Mouse (Mus musculus): Measurements from ENCODE around the gene Nell2. TPM values are rescaled to one million over a fixed set of nuclear protein-coding genes. Genes with fewer than 3 reads are reported as not detected.
A peak's percentile ranks its signal among the peaks of the same experiment; 100 is the strongest.
"Not testable (repeated sequence)": the region's sequence is repeated elsewhere in the genome, so short reads cannot be mapped to it uniquely, and the experiment has no call there.

Nell2 gene
- polyA plus RNA-seq, 1 experiment from 2014 or later, result 115 TPM

GRCm38 (mm10) chr15:95525997-95526396, 2.4 kb downstream of the Nell2 start:
- 9% methylated on average over 5 of the region's 5 CpGs for WGBS
- no peak for ATAC-seq (ENCODE audit: low FRiP score)
- Histone ChIP-seq H3K27me3 (peaks cover 6% of the 10 kb centered on the region; the same call in 1 of the 2 replicates), H3K4me3 (peak overlapping the region; percentile 85), H3K4me1 (peaks cover 11% of the 10 kb centered on the region), H3K9me3 (replicated peaks) (no peaks in the 10 kb centered on the region), H3K27ac (no peak overlapping the region), H3K36me3 (no peaks in the 10 kb centered on the region), H3K9ac (peak overlapping the region; percentile 29; the same call in 1 of the 2 replicates), H3K4me2 (replicated peaks) (peak overlapping the region; percentile 90)

- H3K9me3 ChIP-seq (replicated peaks), result no peaks in the 10 kb centered on the region
- H3K9ac ChIP-seq, result no peak overlapping the region
- no peak overlapping the region for H3K4me2 ChIP-seq (replicated peaks)
- WGBS, result 79% methylated on average over 3 of the region's 3 CpGs
- no peak overlapping the region for H3K4me3 ChIP-seq
- H3K36me3 ChIP-seq, result peaks cover 4% of the 10 kb centered on the region
- no peaks in the 10 kb centered on the region for H3K4me1 ChIP-seq
- ATAC-seq (ENCODE audit: low FRiP score), result no peak
- H3K27me3 ChIP-seq, result no peaks in the 10 kb centered on the region
- H3K27ac ChIP-seq, result no peak overlapping the region
These were observed 10.2 kb downstream of the Nell2 start for GRCm38 (mm10) chr15:95518204-95518603.

GRCm38 (mm10) chr15:95513306-95513705, 15.1 kb downstream of the Nell2 start:
- H3K4me1 ChIP-seq; H3K9ac ChIP-seq; H3K4me3 ChIP-seq; H3K27ac ChIP-seq; ATAC-seq (ENCODE audit: low FRiP score); H3K27me3 ChIP-seq; H3K36me3 ChIP-seq; H3K4me2 ChIP-seq (replicated peaks); H3K9me3 ChIP-seq (replicated peaks): not testable (repeated sequence)
- WGBS, result 77% methylated on average over 2 of the region's 2 CpGs

- H3K9ac ChIP-seq, result no peak overlapping the region
- WGBS, result 89% methylated on average over 4 of the region's 4 CpGs
- no peaks in the 10 kb centered on the region for H3K27me3 ChIP-seq
- no peak overlapping the region for H3K27ac ChIP-seq
- ATAC-seq (ENCODE audit: low FRiP score), result no peak
- H3K9me3 ChIP-seq (replicated peaks), result no peaks in the 10 kb centered on the region
- 0 out of 2 replicates have a peak, but pooled peaks cover 2% of the 10 kb centered on the region for H3K4me1 ChIP-seq
- no peak overlapping the region for H3K4me2 ChIP-seq (replicated peaks)
- H3K36me3 ChIP-seq, result no peaks in the 10 kb centered on the region
- no peak overlapping the region for H3K4me3 ChIP-seq
These were observed 32.7 kb downstream of the Nell2 start for GRCm38 (mm10) chr15:95495666-95496065.

- ATAC-seq (ENCODE audit: low FRiP score), result no peak
- Histone ChIP-seq H3K4me2 (replicated peaks) (no peak overlapping the region), H3K27ac (no peak overlapping the region), H3K4me1 (0 out of 2 replicates have a peak, but pooled peaks cover 2% of the 10 kb centered on the region), H3K36me3 (no peaks in the 10 kb centered on the region), H3K9me3 (replicated peaks) (no peaks in the 10 kb centered on the region), H3K27me3 (no peaks in the 10 kb centered on the region), H3K9ac (no peak overlapping the region), H3K4me3 (no peak overlapping the region)
- WGBS, result 89% methylated on average over 8 of the region's 8 CpGs
These were observed 33.2 kb downstream of the Nell2 start for GRCm38 (mm10) chr15:95495193-95495592.

- WGBS, result 75% methylated on average over 5 of the region's 5 CpGs
- Histone ChIP-seq H3K27ac (no peak overlapping the region), H3K4me3 (no peak overlapping the region), H3K9me3 (replicated peaks) (no peaks in the 10 kb centered on the region), H3K4me1 (0 out of 2 replicates have a peak, but pooled peaks cover 10% of the 10 kb centered on the region), H3K36me3 (no peaks in the 10 kb centered on the region), H3K9ac (no peak overlapping the region), H3K4me2 (replicated peaks) (no peak overlapping the region), H3K27me3 (no peaks in the 10 kb centered on the region)
- no peak for ATAC-seq (ENCODE audit: low FRiP score)
These were observed 36.2 kb downstream of the Nell2 start for GRCm38 (mm10) chr15:95492201-95492600.

DNA sequence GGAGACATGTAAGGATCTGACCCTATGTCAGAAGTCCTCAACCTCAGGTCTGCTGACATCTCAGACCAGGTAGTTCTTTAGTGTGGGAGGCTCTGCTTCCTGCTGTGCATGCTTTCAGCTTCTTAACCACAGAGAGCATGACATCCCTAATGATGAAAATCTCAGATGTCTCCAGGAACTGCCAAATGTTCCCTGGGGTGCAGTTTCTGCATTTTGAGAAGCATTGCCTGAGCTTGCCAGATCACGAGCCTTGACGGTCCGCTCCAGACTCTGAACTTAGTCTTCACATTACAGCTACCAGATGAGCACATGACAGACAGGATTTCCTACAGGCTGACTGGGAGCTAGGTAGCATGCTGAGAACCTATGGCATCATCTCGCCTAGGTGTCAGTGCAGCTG, 39.2 kb downstream of the Nell2 start:
- Histone ChIP-seq H3K4me2 (replicated peaks) (no peak overlapping the region), H3K27me3 (no peaks in the 10 kb centered on the region), H3K4me3 (no peak overlapping the region), H3K9me3 (replicated peaks) (no peaks in the 10 kb centered on the region), H3K4me1 (0 out of 2 replicates have a peak, but pooled peaks cover 10% of the 10 kb centered on the region), H3K9ac (no peak overlapping the region), H3K27ac (no peak overlapping the region), H3K36me3 (no peaks in the 10 kb centered on the region)
- no peak for ATAC-seq (ENCODE audit: low FRiP score)
- 63% methylated on average over 4 of the region's 4 CpGs for WGBS

GRCm38 (mm10) chr15:95487961-95488360, 40.4 kb downstream of the Nell2 start:
- 90% methylated on average over 5 of the region's 5 CpGs for WGBS
- Histone ChIP-seq H3K9ac (no peak overlapping the region), H3K4me1 (0 out of 2 replicates have a peak, but pooled peaks cover 10% of the 10 kb centered on the region), H3K27ac (no peak overlapping the region), H3K4me3 (no peak overlapping the region), H3K36me3 (no peaks in the 10 kb centered on the region), H3K27me3 (no peaks in the 10 kb centered on the region), H3K9me3 (replicated peaks) (no peaks in the 10 kb centered on the region), H3K4me2 (replicated peaks) (no peak overlapping the region)
- no peak for ATAC-seq (ENCODE audit: low FRiP score)

DNA sequence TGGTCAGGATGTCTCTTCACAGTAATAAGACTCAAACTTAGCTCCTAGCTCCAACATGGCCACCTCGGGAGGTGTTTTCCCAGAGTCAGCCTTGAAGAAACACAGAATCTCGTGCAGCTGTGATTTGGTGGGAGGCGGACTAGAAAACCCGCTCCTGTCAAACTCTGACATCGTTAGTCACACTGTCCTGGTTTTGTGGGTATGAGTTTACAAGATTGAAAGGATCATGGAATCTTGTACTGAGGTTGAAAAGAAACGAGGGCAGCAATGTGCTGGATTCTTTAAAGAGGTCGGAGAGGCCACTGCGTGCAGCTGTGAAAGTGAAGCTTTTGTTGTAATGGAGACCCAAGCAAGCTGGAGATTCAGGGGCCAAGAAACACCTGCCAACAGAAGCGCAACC, 46.4 kb downstream of the Nell2 start:
- no peaks in the 10 kb centered on the region for H3K36me3 ChIP-seq
- H3K27ac ChIP-seq, result no peak overlapping the region
- 62% methylated on average over 9 of the region's 9 CpGs for WGBS
- no peak overlapping the region for H3K4me2 ChIP-seq (replicated peaks)
- ATAC-seq (ENCODE audit: low FRiP score), result no peak
- H3K4me1 ChIP-seq, result no peaks in the 10 kb centered on the region
- H3K4me3 ChIP-seq, result no peak overlapping the region
- H3K27me3 ChIP-seq, result no peaks in the 10 kb centered on the region
- no peaks in the 10 kb centered on the region for H3K9me3 ChIP-seq (replicated peaks)
- no peak overlapping the region for H3K9ac ChIP-seq

- no peaks in the 10 kb centered on the region for H3K4me1 ChIP-seq
- no peak overlapping the region for H3K4me2 ChIP-seq (replicated peaks)
- no peak overlapping the region for H3K9ac ChIP-seq
- no peak for ATAC-seq (ENCODE audit: low FRiP score)
- H3K27me3 ChIP-seq, result no peaks in the 10 kb centered on the region
- H3K4me3 ChIP-seq, result no peak overlapping the region
- no peak overlapping the region for H3K27ac ChIP-seq
- H3K9me3 ChIP-seq (replicated peaks), result no peaks in the 10 kb centered on the region
- no peaks in the 10 kb centered on the region for H3K36me3 ChIP-seq
- WGBS, result 89% methylated on average over 4 of the region's 4 CpGs
These were observed 46.8 kb downstream of the Nell2 start for GRCm38 (mm10) chr15:95481585-95481984.

GRCm38 (mm10) chr15:95476440-95476839, 51.9 kb downstream of the Nell2 start:
- ATAC-seq (ENCODE audit: low FRiP score), result no peak
- Histone ChIP-seq H3K9me3 (replicated peaks) (no peaks in the 10 kb centered on the region), H3K4me1 (no peaks in the 10 kb centered on the region), H3K27ac (no peak overlapping the region), H3K27me3 (no peaks in the 10 kb centered on the region), H3K4me2 (replicated peaks) (no peak overlapping the region), H3K36me3 (0 out of 2 replicates have a peak, but pooled peaks cover 5% of the 10 kb centered on the region), H3K9ac (no peak overlapping the region), H3K4me3 (no peak overlapping the region)
- WGBS, result 90% methylated on average over 3 of the region's 3 CpGs

DNA sequence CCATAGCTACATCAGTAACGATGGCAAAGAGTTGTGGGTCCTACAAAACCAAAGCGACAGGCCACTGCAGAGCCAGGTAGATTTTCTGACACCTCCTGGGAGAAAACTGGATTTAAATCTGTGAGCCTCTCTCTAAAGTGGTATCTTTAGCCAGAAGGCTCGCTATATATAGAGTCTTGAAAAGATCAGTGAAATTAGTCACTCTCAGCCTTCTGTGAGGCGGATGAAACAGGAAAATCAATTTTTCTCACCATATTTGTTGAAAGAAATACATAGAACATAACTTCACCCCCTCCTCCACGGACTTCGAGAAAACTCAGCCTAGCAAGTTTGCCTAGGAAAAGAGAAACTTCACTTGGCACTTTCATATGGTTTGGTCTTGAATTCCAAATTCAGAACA, 54.4 kb downstream of the Nell2 start:
- Histone ChIP-seq H3K36me3 (0 out of 2 replicates have a peak, but pooled peaks cover 5% of the 10 kb centered on the region), H3K4me3 (no peak overlapping the region), H3K27ac (no peak overlapping the region), H3K9me3 (replicated peaks) (no peaks in the 10 kb centered on the region), H3K27me3 (no peaks in the 10 kb centered on the region), H3K4me1 (no peaks in the 10 kb centered on the region), H3K4me2 (replicated peaks) (no peak overlapping the region), H3K9ac (no peak overlapping the region)
- ATAC-seq (ENCODE audit: low FRiP score), result no peak
- WGBS, result 90% methylated on average over 6 of the region's 6 CpGs

DNA sequence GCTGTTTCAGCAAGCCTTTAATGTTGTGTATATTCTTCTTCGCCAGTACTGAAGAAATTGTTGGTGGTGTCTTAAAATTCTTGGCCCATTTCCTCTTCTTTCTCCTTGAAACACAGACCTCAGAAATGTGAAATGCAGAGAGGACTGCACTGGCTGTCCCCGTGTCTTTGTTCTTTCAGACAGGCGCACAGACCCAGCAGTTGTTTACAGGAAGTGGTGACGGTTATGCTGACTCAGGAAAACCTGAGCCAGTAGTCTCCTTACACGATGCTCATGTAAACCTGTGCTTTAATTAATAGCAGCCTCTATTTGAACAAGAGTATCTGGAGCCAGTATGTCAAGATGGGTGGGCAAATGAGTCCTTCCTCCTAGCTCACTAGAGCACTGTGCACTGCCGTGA, 61.2 kb downstream of the Nell2 start:
- H3K27me3 ChIP-seq, result no peaks in the 10 kb centered on the region
- H3K36me3 ChIP-seq, result 0 out of 2 replicates have a peak, but pooled peaks cover 2% of the 10 kb centered on the region
- H3K4me3 ChIP-seq, result no peak overlapping the region
- no peak overlapping the region for H3K4me2 ChIP-seq (replicated peaks)
- H3K9me3 ChIP-seq (replicated peaks), result no peaks in the 10 kb centered on the region
- no peak overlapping the region for H3K27ac ChIP-seq
- 61% methylated on average over 6 of the region's 6 CpGs for WGBS
- ATAC-seq (ENCODE audit: low FRiP score), result no peak
- no peak overlapping the region for H3K9ac ChIP-seq
- H3K4me1 ChIP-seq, result no peaks in the 10 kb centered on the region

All from hindbrain, embryonic 12.5 days (tissue).